Mouse (Mus musculus) right cerebral cortex, postnatal 25 days (tissue): ENCODE data around the gene Ccn5.

Experiments
- DNase-seq: peaks from one replicate; pipeline ENCODE4 v3.0.0; 2022

Ccn5 gene

GRCm38 (mm10) chr2:163820607-163821006 lies at the start of gene Ccn5:
Gene Ccn5, plus strand, starts transcription at chr2:163820861.
- no peak for DNase-seq

- DNase-seq = no peak
These were observed 44.0 kb upstream of the Ccn5 start for GRCm38 (mm10) chr2:163776661-163777060.

DNA sequence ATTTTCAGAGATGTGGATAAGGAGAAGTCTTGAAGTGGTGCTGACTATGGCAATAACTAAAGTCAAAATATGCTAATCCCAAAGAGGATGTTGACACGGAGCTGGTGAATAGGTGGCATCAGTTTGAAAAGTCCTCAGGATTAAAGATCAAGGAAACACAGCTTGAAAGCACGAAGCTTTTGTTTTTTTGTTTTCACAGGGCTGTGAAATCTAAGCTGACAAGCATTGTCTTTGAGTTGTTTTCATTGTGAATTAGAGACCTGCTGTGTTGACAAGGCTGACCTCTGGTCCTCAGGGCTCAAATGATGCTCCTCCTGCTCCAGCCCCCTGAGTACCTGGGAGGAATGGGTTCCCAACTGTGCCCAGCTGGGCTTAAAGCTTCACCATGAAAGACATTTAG lies 43.6 kb upstream of the Ccn5 start:
- DNase-seq = no peak

DNA sequence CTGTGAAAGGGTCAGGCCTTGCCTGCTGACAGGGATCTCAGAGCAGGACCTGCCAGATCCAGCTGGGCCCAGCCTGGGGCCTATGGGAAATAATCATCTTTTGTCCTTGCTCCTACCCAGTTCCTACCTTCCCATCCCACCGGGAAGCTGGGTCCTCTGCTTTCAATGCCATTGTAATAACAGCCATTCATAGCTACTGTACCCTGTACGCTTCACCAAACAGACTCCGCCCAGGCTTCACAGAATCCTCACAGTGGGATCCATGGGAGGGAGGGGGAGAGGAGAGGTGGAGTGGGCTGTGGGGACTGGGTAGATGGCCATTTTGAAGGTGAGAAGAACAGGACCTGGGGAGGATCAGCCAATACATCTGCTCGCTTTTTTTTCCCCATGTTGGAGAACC lies 41.8 kb upstream of the Ccn5 start:
- DNase-seq = no peak

DNA sequence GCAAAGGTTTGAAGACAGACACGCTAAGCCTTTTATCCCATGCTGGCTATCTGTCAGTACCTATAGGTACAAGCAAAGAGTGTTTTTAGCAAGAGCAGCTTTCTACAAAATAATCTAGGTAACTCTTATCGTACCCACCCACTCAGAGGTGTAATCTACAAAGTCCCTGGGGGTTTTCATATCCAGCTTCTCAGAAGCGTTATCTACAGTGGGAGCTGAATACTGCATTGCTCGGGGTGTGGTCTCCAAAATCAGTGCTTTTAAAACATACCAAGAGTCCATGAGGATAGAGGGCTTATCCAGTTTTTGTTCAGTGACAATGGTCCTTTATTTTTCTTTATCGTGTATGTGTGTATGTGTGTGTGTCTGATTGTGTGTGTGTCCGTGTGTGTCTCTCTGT lies 37.3 kb upstream of the Ccn5 start:
- no peak for DNase-seq

GRCm38 (mm10) chr2:163783901-163784300 lies 36.8 kb upstream of the Ccn5 start:
- no peak for DNase-seq

GRCm38 (mm10) chr2:163787086-163787485 lies 33.6 kb upstream of the Ccn5 start:
- DNase-seq = no peak

GRCm38 (mm10) chr2:163787709-163788108 lies 33.0 kb upstream of the Ccn5 start:
- DNase-seq = peak; percentile 21

- DNase-seq = peak; percentile 61
These were observed 32.2 kb upstream of the Ccn5 start for GRCm38 (mm10) chr2:163788484-163788883.

DNA sequence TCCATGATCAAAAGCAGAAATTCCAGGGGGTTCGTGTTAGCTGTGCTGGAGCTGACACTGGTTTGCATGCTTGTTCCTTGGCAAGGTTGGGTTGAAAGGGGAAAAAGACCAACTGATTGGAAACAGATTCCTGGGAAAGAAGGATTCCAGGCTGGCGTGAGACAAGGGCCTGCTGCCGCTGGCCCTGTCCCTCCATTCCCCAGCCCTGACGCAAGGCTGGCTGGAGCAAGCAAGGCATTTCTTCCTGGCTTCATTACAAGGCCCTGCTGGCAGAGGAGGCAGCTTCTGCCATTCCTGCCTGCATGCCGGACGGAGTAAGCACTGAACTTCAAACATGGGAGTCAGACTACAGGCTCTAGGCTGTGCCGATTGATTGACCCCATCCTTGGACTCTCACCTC lies 22.2 kb upstream of the Ccn5 start:
- no peak for DNase-seq

DNA sequence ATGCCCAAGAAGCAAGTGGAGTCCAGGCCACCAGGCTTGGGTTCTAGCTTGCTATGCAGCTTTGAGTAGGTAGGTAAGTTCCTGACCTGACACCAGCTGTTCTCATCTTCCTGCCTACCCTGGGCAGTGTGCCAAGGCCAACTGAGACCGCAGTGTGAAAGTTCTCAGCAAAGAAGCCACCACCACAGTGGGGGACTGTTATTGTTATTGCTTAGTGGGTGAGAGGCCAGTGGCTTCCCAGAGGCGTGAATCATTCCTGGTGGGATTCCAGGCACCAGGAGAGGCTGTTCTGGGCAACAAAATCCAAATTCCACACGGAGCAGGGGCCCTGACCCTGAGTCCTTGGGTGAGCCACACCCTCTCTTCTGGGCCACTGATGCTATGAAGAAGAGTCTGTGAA lies 19.8 kb upstream of the Ccn5 start:
- no peak for DNase-seq

GRCm38 (mm10) chr2:163801406-163801805 lies 19.3 kb upstream of the Ccn5 start:
- no peak for DNase-seq

DNA sequence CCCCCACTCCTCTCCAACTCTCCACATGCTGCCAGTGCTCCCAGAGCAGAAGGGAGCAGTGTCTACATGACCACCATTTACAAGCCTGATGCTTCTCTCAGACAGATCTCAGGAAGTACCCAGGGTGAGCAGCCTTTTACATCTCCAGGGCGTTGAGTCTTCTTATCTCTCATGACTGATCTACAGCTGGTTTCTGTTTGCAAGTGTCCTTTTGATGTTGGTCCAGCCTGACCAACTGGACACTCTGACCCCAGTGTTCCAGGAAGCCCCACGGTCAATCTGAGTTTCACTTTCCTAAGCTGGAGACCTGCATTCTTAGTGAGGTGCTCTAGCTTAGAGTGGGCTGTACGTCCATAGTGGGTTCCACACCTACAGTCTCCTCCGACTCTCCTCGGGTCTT lies 16.8 kb upstream of the Ccn5 start:
- DNase-seq = no peak

DNA sequence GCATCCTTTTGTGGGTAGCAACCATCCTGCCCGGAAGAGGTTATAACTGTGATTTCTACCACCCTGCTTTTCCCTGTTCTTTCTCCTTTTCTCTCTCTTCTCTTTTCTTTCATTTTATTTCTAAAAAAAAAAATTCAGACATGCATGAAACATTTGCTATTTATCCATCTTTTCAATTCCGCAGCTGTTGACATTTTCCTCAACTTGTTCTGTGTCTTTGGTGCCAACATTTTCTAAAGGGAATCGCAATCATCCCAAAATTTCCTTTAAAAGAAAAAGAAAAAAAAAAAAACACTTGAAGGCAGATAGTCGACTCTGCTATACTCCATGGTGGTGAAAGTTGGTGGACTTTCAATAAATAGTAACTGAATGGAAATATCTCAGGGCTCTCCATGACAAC lies 11.5 kb upstream of the Ccn5 start:
- DNase-seq = no peak

GRCm38 (mm10) chr2:163809704-163810103 lies 11.0 kb upstream of the Ccn5 start:
- DNase-seq = no peak

GRCm38 (mm10) chr2:163813077-163813476 lies 7.6 kb upstream of the Ccn5 start:
- no peak for DNase-seq

- DNase-seq = no peak
These were observed 5.8 kb upstream of the Ccn5 start for GRCm38 (mm10) chr2:163814739-163815465.

DNA sequence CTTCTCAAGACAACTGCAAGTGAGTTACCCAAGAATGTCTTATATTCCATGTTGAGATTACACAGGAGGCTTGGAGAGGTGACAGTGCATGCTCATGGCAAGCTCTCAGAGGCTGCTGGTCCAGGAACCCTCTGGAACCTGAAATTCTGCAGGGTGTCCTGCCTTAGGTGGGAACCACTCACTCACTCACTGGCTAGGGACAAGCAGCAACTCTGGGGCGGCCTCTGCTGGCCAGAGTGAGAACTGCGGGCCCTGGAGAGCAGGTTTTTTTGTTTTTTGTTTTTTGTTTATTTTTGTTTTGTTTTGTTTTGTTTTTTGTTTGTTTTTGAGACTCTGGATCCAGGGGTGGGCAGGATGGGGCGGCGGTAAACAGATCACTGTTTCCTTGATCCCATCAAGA lies 2.6 kb downstream of the Ccn5 start:
- no peak for DNase-seq

DNA sequence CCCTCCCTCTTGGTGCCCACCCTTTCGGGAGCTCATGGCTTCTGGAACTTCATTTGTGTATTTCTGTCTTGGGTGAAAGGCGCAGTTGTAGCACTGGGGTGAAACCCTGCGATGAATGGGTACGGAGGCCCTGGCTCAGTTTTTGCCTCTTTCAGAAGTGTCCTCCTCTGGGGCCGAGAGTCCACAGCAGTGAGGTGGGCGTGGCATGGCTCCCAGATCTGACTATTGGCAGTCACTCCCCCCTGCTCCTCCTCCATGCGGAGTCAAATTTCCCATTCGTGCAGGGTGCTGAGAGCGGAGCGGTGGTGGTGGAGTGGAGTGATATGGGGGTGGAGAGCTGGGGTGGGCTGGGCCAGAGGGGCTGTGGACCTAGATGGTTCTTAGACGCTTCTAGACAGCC lies 3.1 kb downstream of the Ccn5 start:
- no peak for DNase-seq

- no peak for DNase-seq
These were observed 5.2 kb downstream of the Ccn5 start for GRCm38 (mm10) chr2:163825861-163826260.

DNA sequence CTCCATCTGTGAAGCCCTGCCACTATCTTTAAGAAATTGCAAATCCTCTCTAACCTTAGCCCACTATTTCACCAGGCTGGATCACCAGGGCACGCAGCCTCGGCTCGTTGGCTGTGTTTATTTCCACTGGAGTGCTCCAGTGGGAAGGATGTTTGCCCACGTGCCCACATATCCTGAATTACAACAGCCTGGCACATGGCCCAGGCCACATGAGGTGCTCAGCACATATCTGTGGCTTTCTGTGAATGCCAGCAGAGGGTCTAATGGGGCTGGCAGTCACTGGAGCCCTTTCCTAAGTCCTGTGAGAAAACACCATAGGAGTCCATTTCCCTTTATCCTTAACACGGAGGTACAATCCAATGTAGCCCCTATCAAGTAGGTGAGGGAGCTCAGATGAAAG lies 5.8 kb downstream of the Ccn5 start:
- DNase-seq = no peak

DNA sequence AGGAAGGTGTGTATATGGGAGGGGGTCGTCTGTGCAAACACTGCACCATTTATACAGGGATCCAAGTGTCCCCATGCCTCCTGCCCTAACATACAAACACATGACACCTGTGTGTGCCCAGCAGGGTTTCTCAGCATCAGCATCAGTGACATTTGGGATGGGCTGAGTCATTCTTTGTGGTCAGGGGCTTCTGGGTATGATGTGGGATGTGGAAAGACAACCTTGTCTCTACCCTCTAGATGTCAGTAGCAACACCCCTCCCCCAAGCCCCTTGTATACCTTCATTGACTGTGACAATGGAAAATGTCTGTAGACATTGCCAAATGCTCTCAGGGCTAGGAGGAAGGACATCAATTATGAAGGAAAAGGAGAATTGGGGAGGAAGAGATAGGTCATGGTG lies 10.5 kb downstream of the Ccn5 start:
- no peak for DNase-seq

- DNase-seq = peak; percentile 77
These were observed 17.4 kb downstream of the Ccn5 start for GRCm38 (mm10) chr2:163838043-163838442.

DNA sequence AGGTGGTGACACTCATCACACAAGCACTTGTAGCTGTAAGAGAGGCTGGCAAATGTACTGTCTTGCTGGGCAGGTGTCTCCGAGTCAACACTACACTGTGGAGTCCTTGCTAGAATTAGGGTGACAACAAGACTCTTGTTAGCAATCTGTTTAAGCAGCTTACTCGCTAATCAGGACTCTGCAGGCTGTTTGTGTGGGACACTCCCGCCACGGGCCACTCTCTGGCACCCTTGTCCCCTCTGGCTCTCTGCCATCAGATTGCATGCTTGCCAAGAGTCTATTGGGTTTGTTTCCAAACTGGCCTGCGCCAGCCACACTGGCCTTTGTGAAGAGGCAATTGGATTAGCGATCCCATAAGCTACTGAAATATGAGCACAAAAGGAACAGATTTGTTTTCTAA lies 18.9 kb downstream of the Ccn5 start:
- DNase-seq = no peak

DNA sequence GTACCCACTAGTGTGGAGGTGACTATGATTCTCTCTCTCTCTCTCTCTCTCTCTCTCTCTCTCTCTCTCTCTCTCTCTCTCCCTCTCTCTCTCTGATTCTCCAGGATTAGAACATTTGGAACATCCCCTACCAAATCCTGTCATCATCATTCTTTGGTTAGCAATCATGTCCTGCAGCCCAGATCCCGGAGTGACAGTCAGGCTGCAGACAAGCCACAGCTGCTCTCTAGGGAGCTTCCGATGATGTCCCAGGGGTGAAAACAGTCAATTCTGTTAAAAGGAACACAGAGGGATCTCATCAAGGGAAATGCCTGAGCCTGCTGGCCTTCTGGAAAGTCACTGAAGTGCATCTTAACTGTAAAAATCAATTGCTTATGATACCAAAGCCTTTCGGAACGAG lies 21.4 kb downstream of the Ccn5 start:
- DNase-seq = no peak
